Mouse (Mus musculus) c-Kit-positive CD71-positive TER-119-negative erythroid progenitor cells, embryonic 14.5 days (primary cell): ENCODE data around the gene Zhx3.

ENCODE experiments used
- DNase-seq: peaks from one replicate; pipeline ENCODE4 v3.0.0-alpha.2; 2013; ENCODE audit warnings: low read depth

Zhx3 gene

DNA sequence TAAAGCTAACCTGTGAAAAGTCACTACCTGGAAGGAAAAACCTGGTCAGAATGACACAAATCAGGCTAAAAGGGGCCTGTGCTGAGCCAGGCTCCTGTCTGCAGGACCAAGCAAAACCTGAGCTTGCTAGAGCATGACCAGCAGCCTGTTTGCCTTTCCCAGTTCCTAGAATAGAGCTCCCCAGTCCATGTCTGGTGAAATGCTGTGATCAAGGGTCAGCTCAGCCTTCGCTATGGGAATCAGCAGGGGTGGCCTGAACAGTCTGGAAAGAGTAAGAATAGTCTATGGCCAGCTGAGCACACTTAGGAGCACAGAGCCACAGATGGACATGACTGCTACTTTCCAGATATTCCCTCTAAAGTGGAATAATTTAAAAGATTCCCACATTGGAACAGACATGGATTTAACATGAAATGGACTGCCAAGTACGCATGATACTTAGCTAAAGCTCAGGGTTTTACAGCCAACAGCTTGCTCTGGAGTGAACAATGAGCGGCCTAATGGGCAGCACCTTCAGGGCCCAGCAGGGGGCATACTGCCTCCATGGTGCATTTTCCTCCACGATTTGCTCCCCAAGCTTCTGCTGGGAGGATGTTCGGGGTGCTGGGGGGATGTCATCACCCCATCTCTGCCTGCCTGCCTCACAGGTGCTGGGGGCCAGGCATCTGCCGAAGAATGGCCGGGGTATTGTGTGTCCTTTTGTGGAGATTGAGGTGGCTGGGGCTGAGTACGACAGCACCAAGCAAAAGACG is 112.2 kb downstream of the Zhx3 start:
- DNase-seq = no peak

DNA sequence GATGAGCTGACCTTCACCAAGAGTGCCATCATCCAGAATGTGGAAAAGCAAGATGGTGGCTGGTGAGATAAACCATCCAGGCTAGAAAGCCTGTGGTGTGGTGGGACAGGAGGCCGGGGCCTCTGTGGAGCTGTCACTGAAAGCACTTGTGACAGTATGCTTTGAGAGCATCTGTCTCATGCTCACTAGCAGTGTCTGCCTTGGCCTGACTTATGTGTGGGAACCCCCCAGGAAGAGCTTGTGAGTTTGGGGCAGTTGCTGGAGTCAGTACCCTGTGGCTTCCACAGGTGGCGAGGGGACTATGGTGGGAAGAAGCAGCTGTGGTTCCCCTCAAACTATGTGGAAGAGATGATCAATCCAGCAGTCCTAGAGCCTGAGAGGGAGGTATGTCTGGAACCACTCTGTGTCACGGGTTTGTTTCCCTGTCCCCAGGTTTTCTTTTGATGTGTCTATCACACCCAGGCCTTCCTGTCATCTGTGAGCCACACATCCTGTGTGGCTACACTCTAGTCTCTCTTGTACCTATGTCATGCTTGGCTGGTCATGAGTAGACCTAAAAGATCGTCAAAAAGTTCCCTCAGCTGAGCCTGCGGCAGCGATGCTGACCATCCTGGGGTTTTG is 116.1 kb downstream of the Zhx3 start:
- DNase-seq = no peak

DNA sequence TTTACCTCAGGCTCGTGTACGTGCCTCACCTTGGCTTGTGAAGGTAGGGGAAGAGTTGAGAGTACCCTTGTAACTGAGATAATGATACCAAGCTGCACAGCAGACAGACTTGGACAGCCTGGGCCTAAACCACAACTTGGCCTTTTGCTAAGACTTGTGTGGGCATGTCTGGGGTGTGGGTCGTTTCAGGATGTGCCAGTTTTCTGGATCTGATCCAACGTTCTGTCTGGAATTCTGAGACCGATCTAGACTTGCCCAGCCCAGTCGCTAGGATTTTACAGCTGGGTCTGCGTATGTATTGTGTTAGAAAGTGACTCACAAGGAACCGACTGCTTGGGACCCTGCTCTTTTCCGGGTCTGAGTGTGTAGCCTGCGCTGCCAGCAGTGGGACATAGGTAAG is 125.7 kb downstream of the Zhx3 start:
- DNase-seq = no peak

DNA sequence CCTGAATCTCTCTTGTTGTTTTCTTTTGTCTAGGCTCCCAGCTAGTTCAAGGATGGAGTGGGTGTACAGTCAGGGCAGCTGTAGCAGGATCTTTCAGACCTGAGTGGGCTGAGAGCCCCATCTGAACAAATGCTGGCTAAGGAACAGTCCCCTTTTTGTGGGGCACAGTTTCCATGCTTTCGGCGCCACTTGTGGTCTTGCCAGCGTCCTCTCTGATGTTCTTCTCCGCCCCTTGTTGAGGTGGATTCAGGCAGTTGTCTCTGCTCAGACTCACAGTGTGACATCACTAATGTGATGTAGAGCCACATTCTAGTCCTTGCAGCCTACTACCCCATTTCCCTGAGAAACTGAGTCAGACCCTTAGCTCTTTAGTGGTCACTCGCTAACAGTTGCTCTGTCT is 126.2 kb downstream of the Zhx3 start:
- DNase-seq = no peak

DNA sequence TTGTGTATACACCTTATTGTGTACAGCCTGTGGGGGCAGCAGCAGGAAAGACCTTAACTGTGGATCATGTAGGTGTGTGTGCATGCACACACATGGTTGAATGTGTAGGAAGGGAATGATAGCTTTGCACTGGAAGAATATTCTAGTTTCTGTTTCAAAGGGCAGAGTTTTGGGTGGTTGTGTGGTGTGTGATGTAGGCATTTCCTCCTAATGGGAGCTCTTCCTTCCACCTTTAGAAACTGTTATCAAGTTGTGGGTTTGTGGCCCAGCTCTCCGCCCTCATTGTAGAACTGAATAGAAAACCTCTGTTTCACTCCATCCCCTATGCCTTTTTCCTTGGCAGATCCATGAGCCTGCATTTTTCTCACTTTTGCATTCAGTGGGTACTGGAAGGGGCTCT is 127.3 kb downstream of the Zhx3 start:
- no peak for DNase-seq

DNA sequence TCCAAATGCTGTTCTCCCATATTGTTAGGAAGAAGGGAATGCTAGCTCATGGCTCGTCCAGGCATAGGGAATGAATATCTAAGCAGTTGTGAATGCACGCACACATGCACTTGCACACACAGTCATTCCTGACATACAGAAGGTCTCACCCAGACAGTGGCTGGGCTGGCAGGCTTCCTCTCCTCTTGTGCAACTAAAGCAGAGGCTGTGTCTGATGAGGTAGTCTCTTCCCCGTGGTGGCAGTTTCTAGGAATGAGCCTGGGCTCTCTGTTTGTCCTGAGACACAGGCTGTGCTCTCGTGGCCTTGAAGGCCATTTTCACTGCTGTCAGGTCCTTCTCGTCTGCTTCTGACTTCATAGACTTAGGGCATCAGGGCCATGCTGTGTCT is 128.0 kb downstream of the Zhx3 start:
- DNase-seq = no peak

DNA sequence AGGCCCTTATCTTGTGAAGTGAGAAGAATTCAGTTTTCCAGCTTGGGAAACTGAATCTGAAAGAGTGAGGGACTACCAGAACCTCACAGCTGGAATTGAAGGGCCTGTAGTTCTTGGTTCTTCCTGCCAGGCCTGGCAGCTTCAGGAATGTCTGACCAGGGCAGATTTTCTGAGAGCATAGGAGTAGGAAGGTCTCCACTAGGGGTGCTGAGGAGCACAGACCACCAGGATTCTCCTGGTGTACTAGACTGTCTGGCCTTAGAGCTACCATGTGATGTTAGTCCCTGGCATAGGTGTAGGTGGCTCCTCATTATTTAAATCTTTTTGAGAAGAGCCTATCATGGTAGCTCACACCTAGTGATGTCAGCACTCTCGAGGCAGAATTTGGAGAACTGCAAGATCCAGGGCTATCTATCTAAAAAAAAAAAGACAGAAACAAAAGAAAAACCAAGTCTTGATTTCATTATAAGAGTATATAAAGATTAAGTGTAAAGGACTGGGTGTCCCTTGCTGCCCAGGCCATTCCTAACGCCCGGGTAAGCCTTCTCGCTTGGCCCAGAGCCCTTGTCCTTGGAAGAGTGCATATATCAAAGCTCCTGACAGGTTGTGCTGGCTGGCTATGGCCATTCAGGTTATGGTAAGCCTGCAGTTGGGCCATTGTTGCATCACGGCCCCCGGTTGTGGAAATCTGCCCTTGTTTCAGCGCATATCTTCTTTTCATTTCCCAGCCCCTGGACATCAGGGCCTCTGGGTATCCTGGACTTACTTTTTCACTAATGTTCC is 128.6 kb downstream of the Zhx3 start:
- no peak for DNase-seq

DNA sequence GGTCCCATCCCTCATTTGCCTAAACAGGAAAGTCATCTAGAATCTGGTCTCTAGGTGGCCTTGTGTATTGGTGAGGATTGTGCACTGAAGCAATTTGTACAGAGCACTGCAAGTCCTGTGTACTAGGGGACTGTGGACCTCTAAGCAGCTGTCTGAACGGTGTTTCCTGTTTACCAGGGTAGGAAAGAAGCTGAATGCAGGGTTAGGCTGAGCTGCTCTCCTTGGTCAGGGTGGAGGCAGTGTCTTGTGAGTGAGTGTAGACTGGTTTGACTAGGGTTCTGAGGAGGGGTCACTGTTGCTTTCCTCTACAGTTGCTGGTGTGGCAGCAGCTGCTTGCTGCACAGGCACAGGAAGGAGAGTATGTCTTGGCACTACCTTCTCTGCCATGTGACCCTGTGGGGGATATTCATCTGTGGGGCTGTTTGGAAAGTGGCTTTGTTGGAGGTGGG is 130.6 kb downstream of the Zhx3 start:
- DNase-seq = no peak

DNA sequence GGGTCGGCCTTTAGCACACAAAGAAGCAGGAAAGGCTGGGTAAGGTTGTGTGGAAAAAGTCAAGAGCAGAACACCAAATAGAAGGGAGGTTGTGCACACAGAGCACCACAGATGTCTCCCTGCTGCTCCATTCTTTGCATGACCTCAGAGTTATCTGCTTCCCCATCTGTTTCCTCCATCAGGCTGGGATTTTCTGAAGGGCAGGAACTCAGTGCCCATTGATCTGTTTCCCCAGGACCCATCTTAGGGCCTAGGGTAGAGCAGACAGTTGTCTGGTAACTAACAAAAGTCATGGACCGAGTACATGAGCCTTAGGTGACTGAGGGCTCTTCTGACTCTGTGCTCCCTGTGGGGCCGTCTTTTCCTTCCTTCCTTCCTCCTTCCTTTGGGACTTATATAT is 131.2 kb downstream of the Zhx3 start:
- no peak for DNase-seq

DNA sequence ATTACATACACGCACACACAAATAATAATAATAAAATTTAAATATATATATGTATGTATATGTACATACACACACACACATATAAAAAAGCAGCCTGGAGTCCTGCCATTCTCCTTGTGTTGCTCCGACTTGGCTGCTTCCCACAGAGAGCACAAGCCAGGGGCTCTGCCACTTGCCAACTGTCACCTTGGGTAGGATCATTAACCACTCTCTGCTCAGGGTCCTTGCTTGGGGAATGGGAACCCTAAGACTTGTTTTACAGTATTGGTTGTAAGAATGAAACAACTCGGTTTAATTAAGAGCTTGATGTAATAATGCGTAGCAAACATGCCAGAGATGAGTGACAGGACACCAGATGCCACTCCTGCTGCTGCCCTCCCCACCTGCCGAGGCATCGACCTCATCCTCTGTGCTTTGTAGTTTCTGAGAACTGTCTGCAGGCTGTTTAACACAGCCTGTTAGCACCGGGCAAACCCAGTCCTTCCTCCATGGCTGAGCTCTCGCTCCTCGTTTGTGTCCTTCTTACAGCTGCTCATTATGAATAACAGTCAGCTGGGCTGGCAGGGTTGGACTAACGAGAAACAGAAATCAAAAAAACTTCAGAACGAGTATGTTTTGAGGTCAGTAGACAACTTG is 132.2 kb downstream of the Zhx3 start:
- DNase-seq = no peak

DNA sequence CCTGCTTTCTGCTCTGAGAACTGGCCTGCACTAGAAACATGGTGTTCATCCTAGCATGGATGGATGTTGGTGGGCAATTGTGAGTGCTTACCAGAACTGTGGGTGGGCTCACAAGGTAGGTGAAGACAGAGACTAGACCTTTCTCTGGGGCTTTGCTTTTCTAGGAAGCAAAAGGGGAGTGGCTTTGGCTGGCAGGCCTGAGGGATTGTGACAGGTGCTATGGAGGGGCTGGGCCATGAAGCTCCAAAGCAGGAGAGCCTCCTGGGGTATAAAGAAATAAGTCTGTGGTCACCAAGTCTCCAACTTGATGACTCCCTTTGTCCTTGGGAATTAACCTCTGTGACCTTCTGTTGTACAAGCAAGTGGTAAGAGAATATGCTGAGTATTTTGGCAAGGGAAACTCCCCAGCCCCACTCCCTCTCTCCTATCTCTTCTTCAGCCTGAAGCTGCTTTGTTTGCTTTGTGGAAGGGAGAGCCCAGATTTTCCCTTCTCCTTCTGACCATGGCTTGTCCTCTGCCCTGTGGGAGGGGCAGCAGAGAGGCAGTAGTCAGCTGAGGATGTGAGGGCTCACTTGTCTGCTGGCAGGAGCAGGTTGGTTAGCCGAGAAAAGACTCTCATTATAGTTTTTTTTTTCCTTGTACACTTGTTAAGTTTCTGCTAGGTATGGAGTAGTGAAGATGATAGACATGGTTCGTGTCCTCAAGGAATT is 133.0 kb downstream of the Zhx3 start:
- DNase-seq = no peak

DNA sequence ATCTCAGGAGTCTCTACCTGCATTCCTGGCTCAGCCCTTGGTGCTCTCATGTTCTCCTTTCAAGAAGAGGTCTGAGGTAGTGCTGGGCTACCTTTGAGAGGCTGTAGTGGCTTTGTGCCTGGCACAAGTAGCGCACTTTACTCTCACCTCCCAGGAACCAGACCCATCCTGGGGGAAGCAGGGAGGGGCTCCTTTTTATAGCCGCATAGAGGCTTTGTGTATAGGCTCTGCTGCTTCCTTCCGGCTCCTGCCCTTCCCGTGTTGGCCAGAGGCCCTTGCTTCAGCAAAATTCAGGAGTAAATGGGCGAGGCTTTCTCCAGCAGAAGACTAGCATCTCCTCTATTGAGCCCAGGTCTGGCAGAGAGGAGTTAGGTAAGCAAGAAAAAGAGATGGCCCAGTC is 134.4 kb downstream of the Zhx3 start:
- no peak for DNase-seq

DNA sequence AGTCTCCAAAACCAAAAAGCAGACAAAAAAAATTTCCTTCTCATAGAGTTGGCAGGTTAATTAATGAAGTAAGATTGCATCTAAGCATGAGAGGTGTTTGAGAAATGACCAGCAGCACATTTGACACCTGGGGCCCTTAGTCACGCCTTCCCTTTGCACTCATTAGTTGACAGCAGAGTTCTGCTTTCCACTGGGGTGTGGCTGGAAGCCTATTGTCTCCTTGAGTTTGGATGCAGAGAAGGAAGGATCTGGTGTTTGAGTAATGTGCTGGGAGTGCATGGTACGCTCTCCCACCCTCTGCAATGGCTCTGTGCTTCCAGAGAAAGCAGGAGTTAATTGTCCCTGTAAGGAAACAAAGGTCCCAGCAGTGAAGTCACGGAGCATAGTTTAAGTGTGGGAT is 136.3 kb downstream of the Zhx3 start:
- no peak for DNase-seq

DNA sequence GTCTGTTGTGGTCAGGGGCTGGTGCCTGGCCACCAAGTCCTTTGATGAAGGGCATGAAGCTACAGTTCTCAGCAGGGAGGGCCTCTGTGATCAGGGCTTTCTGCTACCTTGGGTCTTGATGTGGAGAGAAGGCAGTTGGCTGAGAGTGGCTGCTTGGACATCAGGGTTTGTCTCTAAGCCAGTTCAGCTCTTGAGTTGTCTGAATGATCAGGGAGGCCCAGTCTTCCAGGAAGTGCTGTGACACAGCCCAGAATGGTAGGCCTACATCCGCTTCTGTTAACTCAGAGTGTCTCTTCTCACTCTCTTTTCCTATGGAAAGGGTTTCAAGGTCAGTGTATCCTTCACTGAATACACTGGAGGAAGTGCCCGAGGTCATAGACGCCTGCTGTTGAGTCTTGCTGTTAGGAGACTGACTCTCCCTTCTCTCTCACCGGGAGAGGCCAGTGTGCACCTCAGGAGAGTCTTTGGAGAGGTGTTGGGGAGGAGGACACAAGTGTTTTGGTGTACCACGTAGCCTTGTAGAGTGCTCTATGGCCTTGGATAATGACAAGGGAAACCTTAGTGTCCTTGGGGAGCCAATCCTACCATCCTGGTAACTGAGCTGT is 137.0 kb downstream of the Zhx3 start:
- no peak for DNase-seq

DNA sequence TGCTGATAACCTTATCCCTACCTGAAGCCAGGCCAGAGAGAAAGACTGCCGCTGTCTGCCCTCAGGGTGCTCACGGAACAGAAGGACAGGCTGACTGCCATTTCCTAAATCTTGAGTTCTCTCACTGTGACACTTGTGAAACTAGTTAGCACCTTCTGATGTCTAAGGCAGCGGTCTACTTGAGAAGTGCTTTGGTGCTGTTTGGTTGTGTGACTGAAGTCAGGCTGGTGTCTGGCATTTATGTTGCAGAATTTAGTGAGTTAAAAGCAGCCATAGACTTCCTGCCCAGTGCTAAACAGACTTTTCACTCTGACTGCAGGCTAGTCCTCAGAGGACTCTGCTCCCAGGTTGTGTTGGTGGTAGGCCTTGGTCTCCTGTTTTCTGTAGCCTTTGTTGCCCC is 138.5 kb downstream of the Zhx3 start:
- DNase-seq = no peak

DNA sequence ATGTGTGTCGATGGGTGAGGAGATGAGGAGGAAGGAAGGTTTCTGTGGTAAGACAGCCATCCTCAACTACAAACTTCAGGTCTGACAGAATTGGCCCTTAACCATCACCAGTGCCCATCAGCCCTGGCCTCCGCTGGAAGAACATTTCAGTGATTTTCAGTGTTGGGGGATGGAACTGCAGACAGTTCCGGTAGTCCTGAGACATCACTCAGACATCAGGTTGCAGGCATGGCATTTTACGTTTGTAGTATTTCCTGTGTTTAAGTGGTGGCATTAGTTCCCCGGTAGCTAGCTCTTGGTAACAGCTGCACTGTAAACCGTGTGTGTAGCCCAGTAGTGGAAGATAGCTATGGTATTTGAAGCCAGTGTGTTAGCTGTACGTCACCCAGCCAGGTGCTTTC is 139.7 kb downstream of the Zhx3 start:
- no peak for DNase-seq

DNA sequence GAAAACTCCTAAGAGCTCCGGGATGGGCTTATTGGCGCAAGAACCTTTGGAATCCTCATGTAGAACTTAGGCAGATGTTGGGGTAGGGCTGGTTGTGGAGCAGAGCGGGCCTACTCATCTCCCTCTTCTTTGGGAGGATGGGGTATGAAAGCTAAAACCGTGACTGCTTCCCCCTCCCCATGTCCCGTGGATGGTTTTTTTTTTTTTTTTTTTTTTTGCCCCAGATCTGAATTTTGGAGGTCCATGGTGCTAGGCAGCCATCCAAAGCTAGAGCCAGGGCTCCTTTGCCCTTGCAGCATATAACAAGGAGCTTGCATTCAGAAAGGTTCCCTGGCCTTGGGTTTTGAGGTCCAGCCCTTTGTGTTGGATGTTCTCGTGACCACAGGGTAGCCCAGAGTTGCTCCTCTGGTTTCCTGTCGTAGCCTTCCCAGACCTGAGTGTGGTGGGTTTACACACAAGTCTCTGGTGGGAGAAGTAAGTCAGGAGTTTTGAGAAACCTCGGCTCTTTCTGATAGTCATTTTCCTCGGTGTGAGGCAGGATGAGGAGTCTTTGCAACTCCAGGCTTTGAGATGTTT is 140.3 kb downstream of the Zhx3 start:
- DNase-seq = no peak

DNA sequence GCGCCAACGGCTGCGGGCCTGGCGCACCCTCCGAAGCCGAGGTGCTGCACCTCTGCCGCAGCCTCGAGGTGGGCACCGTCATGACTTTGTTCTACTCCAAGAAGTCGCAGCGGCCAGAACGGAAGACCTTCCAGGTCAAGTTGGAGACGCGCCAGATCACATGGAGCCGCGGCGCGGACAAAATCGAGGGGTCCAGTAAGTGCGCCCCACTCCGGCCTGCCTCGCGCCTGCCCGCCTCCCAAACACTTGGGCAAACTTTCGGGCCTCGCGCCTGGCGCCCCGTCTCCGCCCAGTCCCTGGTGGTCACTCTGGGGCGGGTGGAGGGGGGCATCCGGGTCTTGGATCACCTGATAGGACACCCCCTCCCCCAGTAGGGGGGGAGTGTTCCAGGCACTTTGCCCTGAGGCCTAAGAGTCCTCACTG is 140.9 kb downstream of the Zhx3 start:
- no peak for DNase-seq

DNA sequence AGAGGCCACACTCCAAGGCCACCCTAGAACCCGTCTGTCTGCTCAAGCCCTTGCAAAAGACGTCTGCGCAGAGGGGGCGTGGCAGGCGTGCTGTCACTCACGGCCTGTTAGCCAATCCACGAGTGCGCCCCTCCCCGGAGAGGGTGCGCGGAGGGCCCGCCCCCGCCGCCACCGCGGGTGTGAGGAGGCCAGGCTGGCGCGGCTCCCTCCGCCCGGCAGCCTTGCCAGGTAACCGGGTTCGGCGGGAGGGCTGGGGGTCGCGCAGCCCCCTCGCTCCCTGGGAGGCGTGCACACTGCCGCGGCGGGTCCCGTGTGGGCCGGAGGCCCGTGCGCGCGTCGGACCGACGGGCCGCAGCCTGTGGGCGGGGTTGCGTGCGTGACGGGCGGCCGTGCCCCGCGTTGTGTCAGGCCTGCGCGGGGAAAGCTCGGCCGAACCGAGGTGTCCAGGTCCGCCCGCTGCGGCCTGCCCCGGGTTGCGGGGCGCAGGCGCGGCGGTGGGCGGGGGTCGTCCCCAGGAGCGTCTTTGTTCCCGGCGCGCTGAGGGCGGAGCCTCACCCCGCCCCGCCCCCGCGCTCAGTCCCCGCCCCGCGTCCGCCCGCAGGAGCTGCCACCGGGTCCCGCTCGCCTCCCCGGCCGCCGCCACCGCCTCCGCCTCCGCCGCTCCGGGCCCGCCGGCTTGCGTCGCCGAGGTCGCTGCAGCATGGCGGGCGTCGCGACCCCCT is 141.5 kb downstream of the Zhx3 start, which contains the start of gene Plcg1:
Gene Plcg1, plus strand, starts transcription at position 184 of the 722 bp plus-strand sequence.
- DNase-seq = peak; percentile 86

DNA sequence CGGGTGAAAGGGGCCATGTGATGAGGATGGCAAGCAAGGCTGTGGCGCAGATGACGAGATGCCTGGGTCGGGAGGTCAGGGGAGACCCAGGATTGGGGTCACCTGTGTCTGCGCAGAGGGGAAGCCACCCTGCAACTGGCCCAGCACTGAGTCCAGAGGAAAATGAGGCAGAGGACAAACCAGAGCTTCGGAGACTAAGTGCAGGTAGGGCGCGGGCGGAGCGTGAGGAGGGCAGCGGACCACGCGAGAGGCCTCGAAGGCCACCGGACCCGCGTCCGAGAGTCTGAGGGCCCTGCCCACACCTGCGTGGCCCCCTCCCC is 142.0 kb downstream of the Zhx3 start:
- no peak for DNase-seq
